Mouse (Mus musculus): ENCODE results near the gene Krt80.

Krt80 gene

DNA sequence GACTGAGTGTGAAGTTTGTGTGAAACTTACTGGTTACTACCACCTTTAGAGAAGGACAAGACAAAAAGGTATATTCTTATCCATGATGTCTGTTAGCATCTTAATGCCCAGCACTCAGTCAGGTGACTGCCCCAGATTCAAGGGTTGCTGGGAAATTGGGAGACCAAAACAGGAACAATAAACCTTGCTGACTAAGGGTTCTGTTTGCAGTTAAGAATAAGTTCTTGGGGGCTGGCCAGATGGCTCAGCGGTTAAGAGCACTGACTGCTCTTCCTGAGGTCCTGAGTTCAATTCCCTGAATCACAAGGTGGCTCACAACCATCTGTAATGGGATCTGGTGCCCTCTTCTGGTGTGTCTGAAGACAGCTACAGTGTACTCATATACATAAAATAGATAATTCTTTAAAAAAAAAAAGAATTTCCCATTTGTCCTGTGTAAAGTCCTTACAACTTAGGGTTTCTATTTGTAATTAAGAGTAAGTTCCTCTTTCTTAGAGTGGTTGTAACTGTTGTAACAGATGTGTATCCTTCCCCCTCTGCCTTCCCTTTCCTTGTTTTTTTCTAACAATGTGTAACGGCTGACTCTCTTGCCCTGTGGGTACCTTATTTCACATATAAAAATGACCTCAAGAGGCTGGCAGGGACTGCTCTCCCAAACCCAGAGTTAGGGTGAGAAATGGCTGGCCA lies 52.0 kb downstream of the Krt80 start:
- no peak for DNase-seq (ENCODE audit: low read depth, low spot score)

DNA sequence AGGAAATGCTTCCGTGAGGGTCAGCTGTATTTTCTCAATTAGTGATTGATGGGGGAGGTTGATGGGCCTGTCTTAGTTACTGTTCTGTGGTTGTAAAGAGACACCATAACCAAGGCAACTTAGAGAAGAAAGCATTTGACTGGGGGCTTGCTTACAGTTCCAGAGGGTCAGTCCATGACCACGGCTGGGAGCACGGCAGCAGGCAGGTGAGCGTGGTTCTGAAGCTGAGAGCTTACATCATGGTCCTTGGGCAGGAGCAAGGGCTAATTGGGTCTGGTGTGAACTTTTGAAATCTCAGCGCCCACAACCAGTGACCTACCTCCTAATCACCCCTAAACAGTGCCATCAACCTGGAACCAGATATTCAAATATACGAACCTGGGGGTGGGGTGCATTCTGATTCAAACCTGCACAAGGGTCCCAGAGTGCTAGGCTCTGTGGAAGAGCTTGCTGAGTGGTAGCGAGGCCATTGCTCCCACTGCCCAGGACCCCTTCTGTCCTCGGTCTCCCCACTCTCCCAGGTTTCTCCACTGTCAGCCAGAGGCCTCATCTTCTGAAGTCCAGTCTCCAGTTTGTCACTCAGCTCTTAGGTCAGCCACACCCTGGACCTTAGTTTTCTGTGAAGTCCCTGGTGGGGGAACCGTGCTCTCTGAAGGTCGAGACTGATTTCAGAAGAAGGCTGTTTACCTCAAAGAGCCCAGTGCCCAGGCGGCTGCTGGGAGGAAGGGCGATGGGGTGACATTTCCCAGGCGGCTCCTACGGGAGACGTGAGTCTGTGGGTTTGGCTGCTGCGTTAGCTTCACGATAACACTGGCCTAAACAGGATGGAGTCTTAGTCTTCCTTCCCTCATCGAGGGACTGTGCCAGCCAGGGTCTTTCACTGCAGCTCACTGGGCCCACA lies 52.8 kb downstream of the Krt80 start:
- DNase-seq (ENCODE audit: low read depth, low spot score) = no peak

GRCm38 (mm10) chr15:101316279-101316912 lies 53.6 kb downstream of the Krt80 start:
- DNase-seq (ENCODE audit: low read depth, low spot score) = no peak

GRCm38 (mm10) chr15:101315832-101316231 lies 54.1 kb downstream of the Krt80 start:
- DNase-seq (ENCODE audit: low read depth, low spot score) = peak; percentile 96

DNA sequence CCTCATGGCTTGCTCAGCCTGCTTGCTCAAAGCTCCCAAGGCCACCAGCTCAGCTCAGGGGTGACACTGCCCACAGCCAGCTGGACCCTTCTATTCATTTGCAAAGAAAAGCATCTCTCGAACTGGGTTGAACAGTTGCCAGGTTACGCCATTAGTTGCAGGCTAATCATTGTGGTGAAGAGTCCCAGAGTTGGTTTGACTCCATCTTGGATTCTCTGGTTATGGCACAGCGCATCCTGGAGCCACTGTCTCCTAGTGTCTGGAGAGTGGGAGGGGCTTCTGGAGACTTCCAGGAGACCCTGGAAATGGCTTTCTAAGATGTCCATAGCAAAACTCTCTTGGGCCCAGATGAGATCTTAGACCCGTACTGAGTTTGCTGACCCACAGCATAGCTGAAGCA lies 54.6 kb downstream of the Krt80 start:
- DNase-seq (ENCODE audit: low read depth, low spot score) = no peak

GRCm38 (mm10) chr15:101312006-101312405 lies 58.0 kb downstream of the Krt80 start:
- no peak for DNase-seq (ENCODE audit: low read depth, low spot score)

DNA sequence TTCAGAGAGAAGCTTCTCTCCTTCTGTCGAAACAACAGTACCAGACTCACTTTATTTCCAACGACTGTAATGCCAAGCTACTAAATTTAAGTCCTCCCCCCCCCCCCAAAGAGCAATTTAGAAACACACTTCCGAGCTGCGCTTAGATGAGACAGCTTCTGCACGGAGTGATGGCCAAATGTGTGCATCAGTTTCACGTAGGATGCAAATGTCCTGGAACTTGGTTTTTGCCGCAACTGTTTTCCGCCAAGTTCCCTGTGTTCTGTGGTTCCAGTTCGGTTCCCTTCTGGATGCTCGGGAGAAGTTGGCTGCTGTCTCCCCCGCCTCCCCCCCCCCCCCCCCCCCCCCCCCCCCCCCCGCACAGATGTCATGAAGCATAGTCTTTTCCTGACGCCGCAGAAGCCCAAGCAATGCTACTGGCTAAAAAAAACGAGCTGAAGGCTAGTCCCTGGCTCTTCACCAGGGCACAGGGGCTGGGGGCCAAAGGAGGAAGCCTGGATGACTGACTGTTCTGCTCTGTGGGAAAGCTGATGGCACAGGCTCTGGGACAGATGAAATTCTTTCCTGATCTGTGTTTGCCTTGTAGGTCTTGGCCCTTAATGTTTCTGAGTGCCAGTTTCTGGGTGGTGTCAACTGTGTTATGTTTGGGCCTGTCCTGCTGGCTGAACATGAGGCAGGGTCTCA lies 58.7 kb downstream of the Krt80 start:
- DNase-seq (ENCODE audit: low read depth, low spot score) = no peak

DNA sequence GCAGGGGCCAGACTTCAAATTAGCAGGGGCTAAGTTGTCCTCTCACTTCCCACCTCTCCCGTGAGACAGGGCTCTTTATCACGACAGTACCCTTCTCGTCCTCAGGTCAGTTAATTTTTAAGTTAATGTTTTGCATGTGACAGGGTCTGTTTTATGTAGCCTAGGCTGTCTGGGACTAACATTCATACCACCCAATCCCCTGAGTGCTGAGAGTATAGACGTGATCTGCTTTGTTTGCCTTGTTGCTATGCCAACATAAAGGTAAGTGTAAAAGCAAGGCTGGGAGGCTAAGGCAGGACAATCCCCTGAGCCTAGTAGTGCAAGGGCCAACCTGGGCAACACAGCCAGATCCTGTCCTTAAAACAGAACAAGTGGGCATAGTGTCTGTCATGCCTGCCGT lies 60.5 kb downstream of the Krt80 start:
- DNase-seq (ENCODE audit: low read depth, low spot score) = no peak

- no peak for DNase-seq (ENCODE audit: low read depth, low spot score)
These were observed 61.3 kb downstream of the Krt80 start for GRCm38 (mm10) chr15:101308440-101309348.

GRCm38 (mm10) chr15:101306459-101306858 lies 63.5 kb downstream of the Krt80 start:
- DNase-seq (ENCODE audit: low read depth, low spot score) = no peak

- DNase-seq (ENCODE audit: low read depth, low spot score) = no peak
These were observed 66.1 kb downstream of the Krt80 start for GRCm38 (mm10) chr15:101303830-101304229.

DNA sequence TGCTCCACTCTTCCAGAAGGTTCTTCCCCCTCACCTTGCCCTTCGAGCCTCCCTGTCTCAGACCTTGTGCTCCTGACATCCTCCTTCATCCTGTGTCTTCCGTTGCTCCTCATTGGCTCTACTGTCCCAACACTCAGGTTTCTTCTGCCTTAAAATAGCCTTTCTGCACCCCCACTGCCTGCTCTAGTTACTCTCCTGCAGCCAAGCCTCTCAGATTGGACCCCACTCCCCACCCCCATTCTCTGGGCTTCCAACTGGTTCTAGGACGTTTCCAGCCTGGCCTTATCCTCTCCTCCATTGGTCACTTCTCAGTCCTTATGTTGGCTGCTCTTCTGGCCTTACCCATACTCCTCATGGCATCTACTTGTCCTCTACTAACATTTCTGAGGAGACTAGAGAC lies 67.8 kb downstream of the Krt80 start:
- no peak for DNase-seq (ENCODE audit: low read depth, low spot score)

DNA sequence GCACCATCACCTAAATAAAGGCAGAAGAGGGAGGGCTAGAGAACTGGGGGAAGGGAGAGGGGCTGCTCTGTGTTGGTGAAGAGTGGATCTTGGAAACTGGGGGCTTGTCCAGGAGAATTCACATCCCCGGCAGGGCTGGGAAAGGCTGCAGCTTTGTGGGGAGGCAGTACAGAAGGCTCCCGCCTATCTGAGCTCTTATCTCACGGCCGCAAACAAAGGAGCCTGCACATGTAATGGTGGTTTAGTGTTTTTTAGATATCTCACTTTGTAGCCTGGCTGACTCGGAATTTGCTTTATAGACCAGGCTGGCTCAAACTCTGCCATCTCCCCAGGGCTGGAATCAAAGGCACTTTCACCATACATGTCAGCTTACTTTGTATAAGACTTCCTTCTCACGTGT lies 69.8 kb downstream of the Krt80 start:
- DNase-seq (ENCODE audit: low read depth, low spot score) = no peak

GRCm38 (mm10) chr15:101299480-101299960 lies 70.4 kb downstream of the Krt80 start:
- DNase-seq (ENCODE audit: low read depth, low spot score) = no peak

GRCm38 (mm10) chr15:101298550-101298949 lies 71.4 kb downstream of the Krt80 start:
- peak; percentile 78 for DNase-seq (ENCODE audit: low read depth, low spot score)

DNA sequence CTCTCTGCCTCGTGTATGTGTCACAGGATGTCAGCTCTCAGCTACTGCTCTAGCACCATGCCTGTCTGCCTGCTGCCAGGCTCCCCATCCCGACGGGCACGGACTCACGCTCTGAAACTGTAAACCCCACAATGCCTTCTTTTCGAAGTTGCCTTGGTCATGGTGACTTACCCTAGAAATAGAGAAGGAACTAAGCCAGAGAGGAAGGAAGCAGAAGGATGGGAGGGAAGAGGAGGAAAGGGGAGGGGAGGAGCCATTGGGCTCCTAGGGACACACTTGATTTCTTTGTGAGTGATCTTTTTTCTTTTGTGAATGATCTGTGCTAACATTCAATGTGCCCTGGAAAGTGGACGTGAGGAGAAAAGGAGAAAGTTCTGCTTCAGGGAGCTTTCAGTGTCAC lies 72.0 kb downstream of the Krt80 start:
- no peak for DNase-seq (ENCODE audit: low read depth, low spot score)
